In the genomic region with DNA sequence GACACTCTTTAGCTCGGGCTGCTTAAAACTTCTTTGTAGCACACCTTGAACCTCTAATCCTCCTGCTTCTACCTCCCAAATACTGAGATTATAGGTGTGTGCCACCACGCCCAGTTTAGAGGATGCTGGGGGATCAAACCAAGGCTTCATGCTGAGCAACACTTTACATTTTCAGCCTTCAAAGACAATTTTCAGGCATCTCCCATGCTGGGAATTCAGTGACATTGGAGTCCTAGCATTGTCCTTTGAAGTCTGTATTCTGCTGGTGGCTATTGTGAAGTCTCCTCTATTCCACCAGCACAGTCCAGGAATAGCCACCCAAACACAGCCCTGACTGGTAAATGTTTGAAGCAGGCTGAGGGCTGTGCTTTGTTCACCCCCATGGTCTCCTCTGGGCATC, we compare ENCODE assay signal across 26 mouse cellular contexts. TPM values are rescaled to one million over a fixed set of nuclear protein-coding genes. Genes with fewer than 3 reads are reported as not detected.
DNase-seq lines count a peak whose midpoint lies in the region; ATAC-seq and TF ChIP-seq lines count a peak whose summit lies in the region.
"Had no signal": no experiment of that assay in that cellular context is flagged by ENCODE, and none has a peak within 500 bp of the region (broad histone marks: within the 10 kb centered on the region; RNA-seq: fewer than 3 reads in every experiment).

No protein-coding gene starts in this region.

- no peak overlapping the region for H3K9ac ChIP-seq in kidney, embryonic 16.5 days (replicated peaks; ENCODE audit: low read length)
- H3K9ac ChIP-seq in ES-E14 (ENCODE audit: insufficient read depth, low read depth, low read length, poor library complexity, severe bottlenecking): no peak overlapping the region
- H3K9ac ChIP-seq: forebrain, postnatal 0 days; heart, embryonic 13.5 days; hindbrain, embryonic 13.5 days; intestine, embryonic 15.5 days had no signal

- H3K9me3 ChIP-seq in kidney, embryonic 16.5 days (ENCODE audit: low read length): no peaks in the 10 kb centered on the region
- no peaks in the 10 kb centered on the region for H3K9me3 ChIP-seq in ES-E14 (ENCODE audit: control insufficient read depth, insufficient read depth, low read depth, low read length)
- H3K9me3 ChIP-seq in midbrain, embryonic 10.5 days (replicated peaks): no peaks in the 10 kb centered on the region
- H3K9me3 ChIP-seq: G1E; heart, embryonic 10.5 days; heart, embryonic 13.5 days; hindbrain, embryonic 13.5 days; intestine, embryonic 15.5 days had no signal

- H3K4me1 ChIP-seq in kidney, embryonic 16.5 days (ENCODE audit: insufficient read depth, low read length): peaks cover 8% of the 10 kb centered on the region; the same call in 1 of the 2 replicates
- H3K4me1 ChIP-seq in ES-E14 (ENCODE audit: control insufficient read depth in 2 of 2, insufficient read depth in 2 of 2, low read length in 2 of 2, poor library complexity in 1 of 2): 0 out of 4 replicates have a peak, but pooled peaks cover 0 to 2% of the 10 kb centered on the region in 2 experiments
- H3K4me1 ChIP-seq in midbrain, embryonic 10.5 days: peaks cover 5% of the 10 kb centered on the region
- H3K4me1 ChIP-seq: heart, embryonic 13.5 days; hindbrain, embryonic 13.5 days; intestine, embryonic 15.5 days had no signal

- WGBS in kidney, embryonic 16.5 days: 97% methylated on average over 2 of the region's 2 CpGs
- WGBS in midbrain, embryonic 10.5 days: 74% methylated on average over 2 of the region's 2 CpGs

- peak; percentile 31; the same call in 1 of the 2 replicates for ATAC-seq in kidney, embryonic 16.5 days (ENCODE audit: low FRiP score, low TSS enrichment)
- ATAC-seq: activated CD4-positive, CD25-positive, alpha-beta regulatory T cell, adult 4 months; CD4-positive, CD25-positive, alpha-beta regulatory T cell, adult 4 months; forebrain, embryonic 14.5 days; forebrain, postnatal 0 days; hindbrain, embryonic 16.5 days; intestine, embryonic 15.5 days; Patski had no signal

- in situ Hi-C loops in ES-E14 (cut with MboI; ENCODE audit: low sequenced_read_pairs in 2 of 2, unreplicated experiment in 2 of 2): no loop called here

- no peak overlapping the region for H3K27ac ChIP-seq in kidney, embryonic 16.5 days (ENCODE audit: low read length)
- no peak overlapping the region for H3K27ac ChIP-seq in ES-E14 (ENCODE audit: insufficient read depth, low read depth, low read length, poor library complexity, severe bottlenecking)
- H3K27ac ChIP-seq in midbrain, embryonic 10.5 days (replicated peaks): no peak overlapping the region
- H3K27ac ChIP-seq: heart, adult 2 months; heart, embryonic 10.5 days; heart, embryonic 13.5 days; hindbrain, embryonic 13.5 days; intestine, embryonic 15.5 days had no signal

- no peaks in the 10 kb centered on the region for H3K27me3 ChIP-seq in kidney, embryonic 16.5 days (ENCODE audit: insufficient read depth, low read length)
- no peaks in the 10 kb centered on the region for H3K27me3 ChIP-seq in midbrain, embryonic 10.5 days (ENCODE audit: low read depth, poor library complexity, severe bottlenecking)
- H3K27me3 ChIP-seq: heart, embryonic 13.5 days; hindbrain, embryonic 13.5 days; intestine, embryonic 15.5 days; Patski had no signal

- H3K36me3 ChIP-seq in kidney, embryonic 16.5 days (ENCODE audit: insufficient read depth, low read length): no peaks in the 10 kb centered on the region
- no peaks in the 10 kb centered on the region for H3K36me3 ChIP-seq in ES-E14 (ENCODE audit: control insufficient read depth, insufficient read depth, low read length, poor library complexity, severe bottlenecking)
- no peaks in the 10 kb centered on the region for H3K36me3 ChIP-seq in midbrain, embryonic 10.5 days
- H3K36me3 ChIP-seq: G1E; heart, embryonic 10.5 days; heart, embryonic 13.5 days; hindbrain, embryonic 13.5 days; intestine, embryonic 15.5 days had no signal

- no peak overlapping the region for H3K4me2 ChIP-seq in kidney, embryonic 16.5 days (replicated peaks; ENCODE audit: low read depth, low read length)
- H3K4me2 ChIP-seq: heart, embryonic 13.5 days; hindbrain, embryonic 13.5 days; intestine, embryonic 15.5 days had no signal

- no peak overlapping the region for H3K4me3 ChIP-seq in kidney, embryonic 16.5 days (ENCODE audit: low read length)
- no peak overlapping the region for H3K4me3 ChIP-seq in ES-E14 (ENCODE audit: insufficient read depth in 1 of 2, low read depth in 1 of 2, low read length in 2 of 2, poor library complexity in 1 of 2, severe bottlenecking in 1 of 2)
- H3K4me3 ChIP-seq in midbrain, embryonic 10.5 days: no peak overlapping the region
- H3K4me3 ChIP-seq: heart, adult 2 months; heart, embryonic 10.5 days; heart, embryonic 13.5 days; hindbrain, embryonic 13.5 days; intestine, embryonic 15.5 days had no signal

- no peak for DNase-seq in kidney, adult 18-20 months
- DNase-seq in ES-E14 (ENCODE audit: low read depth, low spot score): peak; percentile 38
- peak; percentile 84 for DNase-seq in ZHBTc4 (ENCODE audit: low read depth, low spot score)
- DNase-seq in midbrain, embryonic 10.5 days (ENCODE audit: low spot score): no peak
- no peak for DNase-seq in frontal cortex, postnatal 10 days (ENCODE audit: low spot score in 2 of 2)
- DNase-seq: adrenal gland, adult 8-10 months; adrenal gland, postnatal 25 days; cerebellum, adult 18-20 months; cerebellum, adult 9-10 months; cerebellum, postnatal 14 days; forebrain, postnatal 0 days; gastrocnemius, postnatal 25 days; heart, postnatal 14 days; kidney, adult 11 months had no signal

TF ChIP-seq in ES-E14, 5 proteins besides CTCF, POLR2A, EP300 and RAD21:
- TF ChIP-seq ZC3H11A (IDR thresholded peaks at IDR 0.05; ENCODE audit: borderline replicate concordance, low read depth, low read length) (no peak), ZNF384 (IDR thresholded peaks at IDR 0.05; ENCODE audit: low read depth, low read length) (no peak), HCFC1 (IDR thresholded peaks at IDR 0.05; ENCODE audit: borderline replicate concordance, insufficient read depth, low read length) (no peak), CHD2 (IDR thresholded peaks at IDR 0.05; ENCODE audit: low read depth, low read length) (no peak), MAFK (IDR thresholded peaks at IDR 0.05; ENCODE audit: insufficient read depth, low read depth, low read length) (no peak)

RNA-seq across cellular contexts. Expression of a gene that starts 27.0 kb away (rescaled TPM):
- 91.2 and 96.0 TPM in 2 replicates for polyA plus RNA-seq in kidney, embryonic 16.5 days (2015; fragmentation: Nextera tagmentation; extraction: Ambion mirVana)
- total RNA-seq in ES-E14 (2012; rRNA removed): 6.1 and 8.8 TPM in 2 replicates
- 18.0 and 19.0 TPM in 2 replicates for polyA plus RNA-seq in midbrain, embryonic 10.5 days (2016; fragmentation: Nextera tagmentation; extraction: Ambion mirVana)
- polyA plus RNA-seq: activated CD4-positive, CD25-positive, alpha-beta regulatory T cell, adult 4 months; G1E had no signal

Comparison
In these comparisons a context has a peak if more than half of its experiments do, and no peak if none do; other contexts are left out.
1. DNase-seq: peak in ES-E14 (single experiment) and ZHBTc4 (single experiment); none in kidney, adult 18-20 months (single experiment), midbrain, embryonic 10.5 days (single experiment) and frontal cortex, postnatal 10 days (0 of 2).